Mouse (Mus musculus) kidney, adult 2 months (tissue): ENCODE data around the gene Ccdc81.

ENCODE experiments used
- CTCF ChIP-seq: fragments of 200-500 bp; conservative IDR thresholded peaks from 2 replicates; pipeline ENCODE4 v1.5.1; 2011; ENCODE audit warnings: low read depth, mild to moderate bottlenecking, control low read depth, low read length, moderate library complexity, mixed read lengths; ENCODE audit not compliant: insufficient read depth, insufficient read length
- POLR2A ChIP-seq: fragments of 200-500 bp; IDR thresholded peaks from one replicate; pipeline ENCODE4 v1.6.1; 2011; ENCODE audit warnings: low read depth, low read length, control low read depth

DNA sequence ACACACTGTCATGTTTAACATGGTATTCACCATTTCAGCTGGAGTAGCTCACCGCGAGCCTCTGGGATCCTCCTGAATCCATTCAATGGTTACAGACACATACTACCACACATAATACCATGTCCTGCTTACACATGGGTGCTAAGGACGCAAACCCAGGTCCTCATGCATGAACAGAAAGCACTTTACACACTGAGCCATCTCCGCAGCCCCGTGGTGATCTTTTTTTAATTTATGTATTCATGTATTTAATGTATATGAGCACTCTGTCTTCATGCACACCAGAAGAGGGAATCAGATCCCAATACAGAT is 61.1 kb downstream of the Ccdc81 start:
- no peak for TF ChIP-seq CTCF
- no peak for TF ChIP-seq POLR2A
